Mouse (Mus musculus) midbrain, embryonic 14.5 days (tissue): Measurements from ENCODE around the gene Fkbp5. TPM values are rescaled to one million over a fixed set of nuclear protein-coding genes. Genes with fewer than 3 reads are reported as not detected.

ENCODE experiments used
- ATAC-seq: fragments of 200-750 bp; cut with Nextera tagmentation; 2 replicates; pipeline ENCODE4 v1.8.0; 2017; ENCODE audit warnings: moderate number of reproducible peaks, moderate library complexity; ENCODE audit not compliant: low FRiP score, low TSS enrichment
- DNase-seq: peaks from one replicate; pipeline ENCODE4 v3.0.0-alpha.2; 2015
- H3K27ac ChIP-seq: fragments of 300-500 bp; sonication (generic); replicated peaks from 2 replicates; pipeline ENCODE4 v1.5.1; 2014; ENCODE audit warnings: mild to moderate bottlenecking, low read depth, low read length, moderate library complexity
- H3K27me3 ChIP-seq: fragments of 300-500 bp; sonication (generic); 2 replicates; pipeline ENCODE4 v1.6.1; 2014; ENCODE audit warnings: low read length, control low read depth, mixed read lengths; ENCODE audit not compliant: control insufficient read depth, insufficient read depth
- H3K36me3 ChIP-seq: fragments of 300-500 bp; sonication (generic); 2 replicates; pipeline ENCODE4 v1.6.1; 2014; ENCODE audit warnings: low read length, control low read depth; ENCODE audit not compliant: control insufficient read depth, insufficient read depth
- H3K4me1 ChIP-seq: fragments of 300-500 bp; sonication (generic); 2 replicates; pipeline ENCODE4 v1.6.1; 2014; ENCODE audit warnings: mild to moderate bottlenecking, antibody characterized with exemption, low read length, control low read depth; ENCODE audit not compliant: control insufficient read depth, insufficient read depth
- H3K4me2 ChIP-seq: fragments of 300-500 bp; sonication (generic); 2 replicates; pipeline ENCODE4 v1.6.1; 2014; ENCODE audit warnings: mild to moderate bottlenecking, low read length, moderate library complexity
- H3K4me3 ChIP-seq: fragments of 300-500 bp; sonication (generic); replicated peaks from 2 replicates; pipeline ENCODE4 v1.5.1; 2014; ENCODE audit warnings: low read depth, low read length
- H3K9ac ChIP-seq: fragments of 300-500 bp; sonication (generic); replicated peaks from 2 replicates; pipeline ENCODE4 v1.6.1; 2014; ENCODE audit warnings: mild to moderate bottlenecking, low read length, moderate library complexity
- H3K9me3 ChIP-seq: fragments of 300-500 bp; sonication (generic); 2 replicates; pipeline ENCODE4 v1.6.1; 2016; ENCODE audit warnings: low read length, control low read depth, mixed read lengths; ENCODE audit not compliant: control insufficient read depth
- WGBS: fragments of 180-500 bp; shearing (Covaris S2); extraction: QIAGEN DNeasy Blood & Tissue Kit; methylation state at CpG from one replicate; pipeline ENCODE4 v1.1.7; 2014; 5-methylcytosine and 5-hydroxymethylcytosine counted together
- polyA plus RNA-seq: library from polyadenylated mRNA; unstranded; fragments of >200 nt; fragmentation: Nextera tagmentation; extraction: Ambion mirVana; gene quantifications from 2 replicates; pipeline ENCODE4 v1.2.1, GENCODE M21; 2014

Fkbp5 gene
- polyA plus RNA-seq, 1 experiment from 2014 or later = 11.6 TPM

DNA sequence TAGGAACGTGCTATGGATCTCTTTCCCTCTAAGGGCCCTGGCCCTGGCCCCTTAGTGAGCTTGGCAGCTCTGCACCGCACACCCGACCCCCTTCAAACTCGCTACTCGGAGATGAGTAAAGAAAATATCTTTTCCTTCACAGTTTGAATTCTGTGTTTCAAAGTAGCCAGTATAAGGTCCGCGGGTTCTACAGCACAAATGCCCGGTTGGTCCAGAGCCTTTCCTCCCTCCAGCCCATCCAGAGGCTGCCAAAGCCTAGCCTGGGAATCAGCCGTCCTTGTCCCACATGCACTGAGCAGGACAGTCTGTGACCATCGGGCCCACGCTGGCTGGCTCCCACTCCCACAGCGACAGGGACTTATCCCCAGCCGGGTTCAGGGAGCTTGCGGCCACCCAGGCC lies 31.8 kb upstream of the Fkbp5 start, which contains the start of gene Clpsl2:
TSS of gene Clpsl2 (plus strand) at position 301 of the 400 bp plus-strand sequence.
- H3K27ac ChIP-seq = no peak within 1 kb of the TSS
- H3K27me3 ChIP-seq = no peaks in the 10 kb centered on the region
- H3K4me2 ChIP-seq = no peak within 1 kb of the TSS
- no peaks in the 10 kb centered on the region for H3K36me3 ChIP-seq
- no peaks in the 10 kb centered on the region for H3K9me3 ChIP-seq
- no peak within 1 kb of the TSS for H3K9ac ChIP-seq
- ATAC-seq = no peak
- no peak for DNase-seq
- no peak within 1 kb of the TSS for H3K4me3 ChIP-seq
- WGBS = 73% methylated on average over 14 of the region's 14 CpGs
- no peaks in the 10 kb centered on the region for H3K4me1 ChIP-seq

DNA sequence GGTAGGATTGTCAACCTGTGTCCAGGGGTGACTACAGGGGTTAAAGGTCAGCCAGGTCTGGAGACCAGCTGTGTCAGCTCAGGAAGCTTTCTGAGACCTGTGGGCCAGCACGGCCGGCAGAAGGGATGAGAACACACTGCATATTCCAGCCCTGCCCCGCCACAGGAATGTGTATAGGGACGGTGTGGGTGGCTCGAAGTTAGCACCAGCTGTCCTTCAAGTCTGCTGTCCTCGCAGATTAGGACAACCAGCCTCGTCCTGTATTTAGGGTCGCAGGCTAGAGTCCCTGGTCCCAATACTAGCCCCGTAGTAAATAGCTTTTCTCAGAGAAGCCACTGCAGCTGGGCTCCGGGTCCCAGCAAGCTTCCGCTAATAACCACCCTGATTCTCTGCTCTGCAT lies 31.2 kb upstream of the Fkbp5 start:
- ATAC-seq = no peak
- H3K27ac ChIP-seq = no peak overlapping the region
- DNase-seq = no peak
- H3K4me3 ChIP-seq = no peak overlapping the region
- H3K9ac ChIP-seq = no peak overlapping the region
- no peaks in the 10 kb centered on the region for H3K4me1 ChIP-seq
- H3K36me3 ChIP-seq = no peaks in the 10 kb centered on the region
- no peak overlapping the region for H3K4me2 ChIP-seq
- H3K9me3 ChIP-seq = no peaks in the 10 kb centered on the region; the same call in 1 of the 2 replicates
- H3K27me3 ChIP-seq = no peaks in the 10 kb centered on the region
- 76% methylated on average over 11 of the region's 11 CpGs for WGBS

DNA sequence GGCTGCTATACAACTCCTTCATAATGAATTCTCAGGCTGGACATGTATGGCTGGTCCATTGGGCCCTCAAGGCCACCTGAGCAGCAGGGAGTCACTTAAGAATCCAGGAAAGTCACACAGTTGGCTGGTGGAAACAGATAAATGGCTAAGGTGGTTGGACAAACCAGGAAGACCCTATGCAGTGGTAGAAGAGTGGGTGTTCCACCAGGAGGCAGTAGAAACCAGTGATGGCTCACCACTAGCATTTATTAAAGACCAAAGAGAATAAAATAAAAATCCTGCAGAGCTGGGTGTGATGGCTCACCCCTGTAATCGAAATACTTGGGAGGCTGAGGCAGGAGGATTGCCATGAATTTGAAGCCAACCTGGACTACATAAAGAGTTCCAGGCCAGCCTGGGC lies 29.6 kb upstream of the Fkbp5 start:
- Histone ChIP-seq H3K4me1 (no peaks in the 10 kb centered on the region), H3K27me3 (no peaks in the 10 kb centered on the region), H3K27ac (no peak overlapping the region), H3K36me3 (no peaks in the 10 kb centered on the region), H3K4me3 (no peak overlapping the region), H3K4me2 (no peak overlapping the region), H3K9me3 (no peaks in the 10 kb centered on the region; the same call in 1 of the 2 replicates), H3K9ac (no peak overlapping the region)
- no peak for ATAC-seq
- DNase-seq = no peak
- 96% methylated on average over 1 of the region's 1 CpGs for WGBS

DNA sequence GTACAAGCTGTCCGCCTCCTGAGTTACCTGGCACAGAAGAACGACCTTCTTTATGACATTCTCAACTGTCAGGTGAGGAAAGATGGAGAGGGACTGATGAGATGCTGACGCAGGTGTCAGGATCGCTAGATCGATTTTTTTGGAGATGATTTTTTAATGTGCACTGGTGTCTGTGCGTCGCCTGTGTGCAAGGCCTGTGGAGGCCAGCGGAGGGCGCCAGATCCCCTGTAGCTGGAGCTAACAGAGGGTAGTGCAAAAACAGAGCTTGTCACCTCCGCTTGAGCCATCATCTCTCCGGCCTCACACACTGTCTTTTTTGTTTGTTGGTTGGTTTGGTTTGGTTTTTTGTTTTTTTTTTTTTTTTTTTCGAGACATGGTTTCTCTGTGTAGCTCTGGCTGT lies 20.6 kb upstream of the Fkbp5 start:
- Histone ChIP-seq H3K4me3 (no peak overlapping the region), H3K4me2 (no peak overlapping the region), H3K36me3 (no peaks in the 10 kb centered on the region), H3K27ac (no peak overlapping the region), H3K9ac (no peak overlapping the region), H3K4me1 (no peaks in the 10 kb centered on the region), H3K27me3 (no peaks in the 10 kb centered on the region), H3K9me3 (peaks cover 7% of the 10 kb centered on the region; the same call in 1 of the 2 replicates)
- DNase-seq = no peak
- 47% methylated on average over 12 of the region's 12 CpGs for WGBS
- ATAC-seq = no peak

DNA sequence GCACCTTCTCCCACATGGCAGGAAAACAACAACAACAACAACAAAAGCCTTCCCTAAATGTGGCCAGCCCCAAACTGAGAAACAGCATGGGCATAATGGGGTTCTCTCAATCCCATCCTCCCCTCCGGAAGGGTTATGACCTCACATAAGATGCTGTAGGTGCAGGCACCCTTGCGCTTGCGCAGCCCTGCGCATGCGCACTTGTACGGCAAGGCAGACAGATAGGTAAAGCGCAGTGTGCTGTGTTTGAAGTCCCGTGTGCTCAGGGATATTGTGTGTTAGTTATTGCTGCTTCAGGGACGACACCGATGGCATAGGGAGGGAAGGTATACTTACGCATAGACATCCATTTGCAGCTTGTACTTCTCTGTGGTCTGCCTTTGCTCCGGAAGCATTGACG lies 16.0 kb upstream of the Fkbp5 start:
- no peak overlapping the region for H3K4me2 ChIP-seq
- H3K27me3 ChIP-seq = no peaks in the 10 kb centered on the region
- no peaks in the 10 kb centered on the region for H3K4me1 ChIP-seq
- no peak overlapping the region for H3K9ac ChIP-seq
- no peaks in the 10 kb centered on the region for H3K9me3 ChIP-seq
- 91% methylated on average over 13 of the region's 13 CpGs for WGBS
- no peak for DNase-seq
- H3K27ac ChIP-seq = no peak overlapping the region
- no peaks in the 10 kb centered on the region for H3K36me3 ChIP-seq
- no peak overlapping the region for H3K4me3 ChIP-seq
- no peak for ATAC-seq

DNA sequence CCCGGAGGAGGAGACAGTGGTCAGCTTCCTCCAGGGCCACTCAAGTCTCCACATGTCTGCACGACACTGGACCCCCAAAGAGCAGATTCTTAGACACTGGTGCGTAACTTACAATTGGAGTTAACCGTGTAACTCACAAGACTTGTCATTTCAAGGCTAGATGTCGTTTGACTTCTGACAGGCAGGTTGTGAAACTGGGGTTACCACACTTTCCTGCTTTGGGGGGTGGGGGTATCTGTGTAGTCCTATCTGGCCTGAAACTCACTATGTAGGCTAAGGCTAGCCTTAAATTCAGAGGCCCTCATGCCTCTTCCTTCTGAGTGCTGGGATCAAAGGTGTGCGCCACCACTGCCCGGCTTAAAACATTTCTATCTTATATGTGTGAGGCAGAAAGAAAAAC lies 15.2 kb upstream of the Fkbp5 start:
- Histone ChIP-seq H3K9me3 (no peaks in the 10 kb centered on the region), H3K4me1 (0 out of 2 replicates have a peak, but pooled peaks cover 2% of the 10 kb centered on the region), H3K27ac (no peak overlapping the region), H3K9ac (no peak overlapping the region), H3K27me3 (no peaks in the 10 kb centered on the region), H3K36me3 (no peaks in the 10 kb centered on the region), H3K4me2 (no peak overlapping the region), H3K4me3 (no peak overlapping the region)
- no peak for DNase-seq
- 87% methylated on average over 7 of the region's 7 CpGs for WGBS
- ATAC-seq = no peak

DNA sequence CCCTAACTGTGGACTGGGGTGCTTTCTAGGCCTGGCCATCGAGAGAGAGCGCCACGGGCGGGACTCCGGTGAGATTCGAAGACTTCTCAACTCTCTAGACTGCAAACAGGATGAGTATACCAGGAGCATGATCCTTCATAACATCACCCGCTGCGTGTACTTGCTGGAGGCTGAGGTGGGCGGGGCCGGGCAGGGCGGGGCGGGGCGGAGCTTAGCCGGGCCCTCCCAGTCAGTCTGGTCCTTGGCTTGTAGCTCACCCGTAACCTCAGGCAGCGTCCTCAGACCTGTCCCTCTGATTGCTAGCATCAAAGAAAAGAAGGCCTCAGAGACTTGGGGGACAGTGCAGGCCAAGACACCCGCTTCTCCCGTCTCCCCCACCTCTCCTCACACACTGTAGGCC lies 14.6 kb upstream of the Fkbp5 start:
- H3K9ac ChIP-seq = no peak overlapping the region
- H3K27ac ChIP-seq = no peak overlapping the region
- DNase-seq (no peak), ATAC-seq (no peak)
- peak overlapping the region; percentile 15; the same call in 1 of the 2 replicates for H3K4me2 ChIP-seq
- no peak overlapping the region for H3K4me3 ChIP-seq
- WGBS = 11% methylated on average over 18 of the region's 18 CpGs
- no peaks in the 10 kb centered on the region for H3K27me3 ChIP-seq
- H3K36me3 ChIP-seq = no peaks in the 10 kb centered on the region
- H3K9me3 ChIP-seq = no peaks in the 10 kb centered on the region
- H3K4me1 ChIP-seq = 0 out of 2 replicates have a peak, but pooled peaks cover 4% of the 10 kb centered on the region

DNA sequence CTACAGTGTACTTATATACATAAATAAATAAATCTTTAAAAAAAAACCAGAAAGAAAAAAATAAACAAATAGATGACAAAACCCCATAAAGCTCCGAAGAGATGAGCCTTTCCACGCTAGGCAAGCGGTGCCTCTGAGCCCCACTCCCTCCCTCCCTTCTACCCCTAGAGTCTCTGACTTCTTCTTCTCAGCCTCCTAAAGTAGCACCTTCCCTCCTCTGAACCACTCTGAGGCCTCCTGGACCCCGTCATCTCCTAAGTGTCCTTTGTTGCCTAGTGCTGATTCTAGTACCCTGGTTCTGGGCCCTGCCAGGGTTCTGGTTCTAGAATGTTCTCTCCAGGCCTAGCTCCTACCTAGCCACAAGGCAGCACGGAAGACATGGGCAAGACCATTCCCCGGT lies 13.2 kb upstream of the Fkbp5 start, which contains the start of gene Armc12:
TSS of gene Armc12 (plus strand) at position 301 of the 400 bp plus-strand sequence.
- Histone ChIP-seq H3K36me3 (no peaks in the 10 kb centered on the region), H3K27ac (no peak within 1 kb of the TSS), H3K27me3 (no peaks in the 10 kb centered on the region), H3K4me3 (no peak within 1 kb of the TSS), H3K9ac (no peak within 1 kb of the TSS), H3K4me1 (0 out of 2 replicates have a peak, but pooled peaks cover 4% of the 10 kb centered on the region), H3K9me3 (no peaks in the 10 kb centered on the region), H3K4me2 (no peak within 1 kb of the TSS)
- ATAC-seq (no peak), DNase-seq (no peak)
- WGBS = 83% methylated on average over 6 of the region's 6 CpGs

DNA sequence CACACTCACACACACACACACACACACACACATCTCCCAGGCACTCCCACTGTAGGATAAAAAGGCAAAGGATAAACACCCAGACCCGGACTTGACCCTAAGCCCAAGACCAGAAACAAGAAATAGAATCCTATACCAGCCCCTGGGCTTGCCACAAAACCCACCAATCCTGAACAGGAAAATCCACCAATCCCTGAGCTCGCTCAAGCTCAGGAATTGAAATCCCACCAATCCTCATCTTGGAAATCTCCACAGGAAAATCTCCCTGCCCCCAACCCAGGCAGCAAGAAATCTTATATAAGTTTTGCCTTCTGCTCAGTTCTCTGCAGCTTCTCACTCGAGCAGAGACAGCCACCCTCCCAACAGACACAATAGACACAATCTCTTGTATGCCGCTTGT lies 11.8 kb upstream of the Fkbp5 start:
- Histone ChIP-seq H3K4me1 (0 out of 2 replicates have a peak, but pooled peaks cover 4% of the 10 kb centered on the region), H3K36me3 (no peaks in the 10 kb centered on the region), H3K9ac (no peak overlapping the region), H3K4me2 (no peak overlapping the region), H3K27ac (no peak overlapping the region), H3K9me3 (no peaks in the 10 kb centered on the region), H3K27me3 (no peaks in the 10 kb centered on the region), H3K4me3 (no peak overlapping the region)
- WGBS = 73% methylated on average over 4 of the region's 4 CpGs
- DNase-seq (no peak), ATAC-seq (no peak)
